Comparison of ENCODE assay signal across 8 mouse cellular contexts in the genomic region with DNA sequence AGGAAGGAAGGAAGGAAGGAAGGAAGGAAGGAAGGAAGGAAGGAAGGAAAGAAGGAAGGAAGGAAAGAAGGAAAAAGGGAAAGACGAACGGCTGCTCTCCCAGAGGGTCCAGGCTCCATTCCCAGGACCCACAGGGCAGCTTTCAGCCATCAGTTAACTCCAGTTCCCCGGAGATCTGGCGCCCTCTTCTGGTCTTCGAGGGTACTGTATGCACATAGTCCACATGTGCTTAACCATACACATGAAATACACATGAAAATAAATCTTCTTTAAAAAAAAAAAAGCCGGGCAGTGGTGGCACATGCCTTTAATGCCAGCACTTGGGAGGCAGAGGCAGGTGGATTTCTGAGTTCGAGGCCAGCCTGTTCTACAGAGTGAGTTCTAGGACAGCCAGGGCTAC. TPM values are rescaled to one million over a fixed set of nuclear protein-coding genes. Genes with fewer than 3 reads are reported as not detected.
DNase-seq lines count a peak whose midpoint lies in the region; ATAC-seq and TF ChIP-seq lines count a peak whose summit lies in the region.
"Not testable (repeated sequence)": the region's sequence is repeated elsewhere in the genome, so short reads cannot be mapped to it uniquely, and the experiment has no call there.

No protein-coding gene starts in this region.

- TF ChIP-seq POLR2A in MEL (IDR thresholded peaks at IDR 0.05; ENCODE audit: control insufficient read depth in 1 of 2, insufficient read depth in 1 of 2, low read depth in 1 of 2, low read length in 2 of 2, poor library complexity in 1 of 2); embryonic fibroblast, embryonic 13.5 days (IDR thresholded peaks at IDR 0.05; ENCODE audit: low read depth, low read length): not testable (repeated sequence)

- peak overlapping the region; percentile 14 to 25; a peak in 3 of 4 replicates for H3K4me3 ChIP-seq in MEL (ENCODE audit: control insufficient read depth in 1 of 2, insufficient read depth in 1 of 2, low read depth in 2 of 2, low read length in 2 of 2)
- not testable (repeated sequence) for H3K4me3 ChIP-seq in embryonic fibroblast, embryonic 13.5 days (ENCODE audit: insufficient read depth, low read length)

- H3K79me2 ChIP-seq in MEL (ENCODE audit: control insufficient read depth, insufficient read depth, low read length, poor library complexity), result not testable (repeated sequence)

- H3K4me1 ChIP-seq in MEL (ENCODE audit: control insufficient read depth in 1 of 2, insufficient read depth in 2 of 2, low read length in 2 of 2), result peaks cover 0 to 17% of the 10 kb centered on the region in 2 experiments; a peak in 3 of 4 replicates
- H3K4me1 ChIP-seq in embryonic fibroblast, embryonic 13.5 days (ENCODE audit: control insufficient read depth, insufficient read depth, low read length), result not testable (repeated sequence)

- not testable (repeated sequence) for H3K27ac ChIP-seq in MEL (ENCODE audit: control insufficient read depth, low read depth, low read length); embryonic fibroblast, embryonic 13.5 days (ENCODE audit: insufficient read depth, low read length)

- peak; percentile 43 for TF ChIP-seq RAD21 in MEL (IDR thresholded peaks at IDR 0.05; ENCODE audit: low read depth, low read length)

- 0 out of 2 replicates have a peak, but pooled peaks have one; percentile 44 for ATAC-seq in megakaryocyte-erythroid progenitor cell, adult 5-6 weeks (replicated peaks; ENCODE audit: low FRiP score, low TSS enrichment, poor library complexity, severe bottlenecking)

- not testable (repeated sequence) for H3K9me3 ChIP-seq in MEL (replicated peaks; ENCODE audit: insufficient read depth, low read length)

- TF ChIP-seq CTCF in MEL (IDR thresholded peaks at IDR 0.05 in 2 of 3, conservative IDR thresholded peaks at IDR 0.05 in 1 of 3; ENCODE audit: control insufficient read depth in 1 of 3, insufficient read depth in 1 of 3, low read depth in 2 of 3, low read length in 3 of 3, poor library complexity in 1 of 3, severe bottlenecking in 1 of 3), result peak; percentile 79 to 88 (median 85)
- TF ChIP-seq CTCF in embryonic fibroblast, embryonic 13.5 days (IDR thresholded peaks at IDR 0.05; ENCODE audit: borderline replicate concordance, insufficient read depth, low read length), result peak; percentile 18; the same call in 1 of the 2 replicates

- H3K36me3 ChIP-seq in MEL (ENCODE audit: control insufficient read depth in 1 of 2, insufficient read depth in 2 of 2, low read length in 2 of 2), result not testable (repeated sequence)

- H3K9ac ChIP-seq in MEL (ENCODE audit: control insufficient read depth, low read depth, low read length, poor library complexity, severe bottlenecking), result peak overlapping the region; percentile 38

- H3K27me3 ChIP-seq in MEL (ENCODE audit: control insufficient read depth in 1 of 2, insufficient read depth in 2 of 2, low read length in 2 of 2), result not testable (repeated sequence)

- DNase-seq in MEL (ENCODE audit: low read depth, low spot score), result peak; percentile 91
- DNase-seq in c-Kit-negative CD71-positive TER-119-positive erythroid progenitor cells, embryonic 14.5 days (ENCODE audit: low read depth, low spot score), result peak; percentile 56
- DNase-seq in heart, postnatal 4 days, result peak; percentile 80
- peak; percentile 44 to 78 for DNase-seq in left cerebral cortex, adult 18-20 months (ENCODE audit: low spot score in 2 of 2)
- DNase-seq in right cerebral cortex, postnatal 14 days, result peak; percentile 76
- peak; percentile 81 for DNase-seq in urinary bladder, postnatal 14 days (ENCODE audit: low spot score)

- not testable (repeated sequence) for TF ChIP-seq EP300 in MEL (IDR thresholded peaks at IDR 0.05; ENCODE audit: low read depth in 1 of 2, low read length in 2 of 2)

TF ChIP-seq in MEL, 35 proteins besides CTCF, POLR2A, EP300 and RAD21:
- TF ChIP-seq SIN3A (IDR thresholded peaks at IDR 0.05; ENCODE audit: low read length) (peak; percentile 69), ZNF384 (IDR thresholded peaks at IDR 0.05; ENCODE audit: low read depth, low read length) (peak; percentile 86), MAX (IDR thresholded peaks at IDR 0.05; ENCODE audit: low read length) (peak; percentile 72), MYC (IDR thresholded peaks at IDR 0.05; ENCODE audit: low read depth, low read length) (peak; percentile 97), MXI1 (IDR thresholded peaks at IDR 0.05; ENCODE audit: low read depth, low read length) (peak; percentile 86), SMC3 (IDR thresholded peaks at IDR 0.05; ENCODE audit: low read depth, low read length) (peak; percentile 51), HCFC1 (IDR thresholded peaks at IDR 0.05; ENCODE audit: low read depth, low read length) (peak; percentile 34; the same call in 1 of the 2 replicates)
TF ChIP-seq in MEL: peak in this region for 7; not testable (repeated sequence) for 28.

RNA-seq across cellular contexts. Expression of a gene that starts 4.1 kb away (rescaled TPM):
- 132 and 135 TPM in 2 replicates for total RNA-seq in MEL (2012; rRNA removed)
- polyA plus RNA-seq in MEL (2012; ENCODE audit: insufficient read depth in 1 of 2, insufficient read length in 2 of 2, low read depth in 1 of 2, low replicate concordance in 2 of 2, missing spikeins in 1 of 2), result 100 to 1,000 TPM; 152 to 368 TPM
- polyA plus RNA-seq in embryonic fibroblast, embryonic 13.5 days (2011; ENCODE audit: insufficient read length, low read depth, missing spikeins), result 61.1 and 90.9 TPM in 2 replicates
- total RNA-seq in heart, postnatal 4 days (2021), result 10 to 100 TPM; 69.6 to 72.0 TPM
- total RNA-seq in left cerebral cortex, adult 18-20 months (2021), result 10 to 100 TPM; 40.8 to 43.3 TPM
- 91.7 and 97.1 TPM in 2 replicates for total RNA-seq in megakaryocyte-erythroid progenitor cell, adult 5-6 weeks (2014; fragmentation: Nextera tagmentation)
- total RNA-seq in megakaryocyte-erythroid progenitor cell, adult 5-6 weeks (2017), result 120 and 130 TPM in 2 replicates

RNA-seq across cellular contexts. Expression of a gene that starts 7.5 kb away (rescaled TPM):
- 33.9 and 43.1 TPM in 2 replicates for total RNA-seq in MEL (2012; rRNA removed)
- polyA plus RNA-seq in MEL (2012; ENCODE audit: insufficient read depth in 1 of 2, insufficient read length in 2 of 2, low read depth in 1 of 2, low replicate concordance in 2 of 2, missing spikeins in 1 of 2), result 10 to 100 TPM in 1 of 2 experiments, not detected in 1; 33.7 TPM
- 31.1 and 32.5 TPM in 2 replicates for polyA plus RNA-seq in embryonic fibroblast, embryonic 13.5 days (2011; ENCODE audit: insufficient read length, low read depth, missing spikeins)
- total RNA-seq in heart, postnatal 4 days (2021), result 10 to 100 TPM; 15.5 to 18.2 TPM
- 10 to 100 TPM; 48.8 to 48.9 TPM for total RNA-seq in left cerebral cortex, adult 18-20 months (2021)
- total RNA-seq in megakaryocyte-erythroid progenitor cell, adult 5-6 weeks (2014; fragmentation: Nextera tagmentation), result 13.4 and 26.0 TPM in 2 replicates
- 7.4 and 9.7 TPM in 2 replicates for total RNA-seq in megakaryocyte-erythroid progenitor cell, adult 5-6 weeks (2017)

RNA-seq across cellular contexts. Expression of a gene that starts 44.9 kb away (rescaled TPM):
- 44.8 and 47.0 TPM in 2 replicates for total RNA-seq in MEL (2012; rRNA removed)
- 10 to 100 TPM; 37.5 to 66.5 TPM for polyA plus RNA-seq in MEL (2012; ENCODE audit: insufficient read depth in 1 of 2, insufficient read length in 2 of 2, low read depth in 1 of 2, low replicate concordance in 2 of 2, missing spikeins in 1 of 2)
- polyA plus RNA-seq in embryonic fibroblast, embryonic 13.5 days (2011; ENCODE audit: insufficient read length, low read depth, missing spikeins), result 370 and 371 TPM in 2 replicates
- total RNA-seq in heart, postnatal 4 days (2021), result 100 to 1,000 TPM; 200 to 203 TPM
- 100 to 1,000 TPM; 292 to 305 TPM for total RNA-seq in left cerebral cortex, adult 18-20 months (2021)
- 22.2 and 53.3 TPM in 2 replicates for total RNA-seq in megakaryocyte-erythroid progenitor cell, adult 5-6 weeks (2014; fragmentation: Nextera tagmentation)
- total RNA-seq in megakaryocyte-erythroid progenitor cell, adult 5-6 weeks (2017), result 27.3 and 47.5 TPM in 2 replicates
